Mouse (Mus musculus): Measurements from ENCODE around the gene Usp49. TPM values are rescaled to one million over a fixed set of nuclear protein-coding genes. Genes with fewer than 3 reads are reported as not detected.

The Usp49 gene
- polyA plus RNA-seq, 1 experiment from 2014 or later: 9.5 TPM

DNA sequence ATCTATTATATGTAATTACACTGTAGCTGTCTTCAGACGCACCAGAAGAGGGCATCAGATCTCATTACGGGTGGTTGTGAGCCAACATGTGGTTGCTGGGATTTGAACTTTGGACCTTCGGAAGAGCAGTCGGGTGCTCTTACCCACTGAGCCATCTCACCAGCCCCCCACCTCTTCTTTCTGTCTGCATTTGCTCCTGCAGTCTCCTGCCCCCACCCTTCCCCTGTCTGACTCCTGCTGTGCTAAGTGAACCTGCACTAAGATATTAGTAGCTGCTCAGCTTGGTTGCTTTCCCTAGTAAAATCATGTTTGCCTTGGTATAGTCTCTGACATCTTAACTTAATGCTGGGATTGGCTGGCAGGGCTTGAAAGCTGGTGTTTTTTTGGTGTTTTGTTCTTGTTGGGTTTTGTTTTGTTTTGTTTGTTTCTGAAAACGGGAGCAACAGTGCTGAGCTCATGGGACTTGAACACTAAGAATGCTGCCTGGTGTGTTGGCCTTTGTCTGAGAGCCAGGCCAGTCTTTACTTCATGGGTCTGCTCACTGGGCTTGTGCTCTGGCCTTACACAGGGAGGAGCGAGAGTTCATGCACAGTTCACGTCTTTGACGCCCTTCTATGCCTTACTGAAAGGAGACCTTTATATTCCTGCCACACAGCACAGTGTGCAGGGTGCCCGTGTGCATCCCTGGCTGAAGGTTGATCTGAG, 32.7 kb downstream of the Usp49 start:
- Histone ChIP-seq H3K4me3 (no peak overlapping the region), H3K27me3 (replicated peaks) (no peaks in the 10 kb centered on the region), H3K9ac (no peak overlapping the region), H3K27ac (no peak overlapping the region), H3K36me3 (replicated peaks) (0 out of 2 replicates have a peak, but pooled peaks cover 3% of the 10 kb centered on the region), H3K9me3 (no peaks in the 10 kb centered on the region), H3K4me2 (no peak overlapping the region), H3K4me1 (0 out of 2 replicates have a peak, but pooled peaks cover 3% of the 10 kb centered on the region)
- no peak for ATAC-seq (replicated peaks)
- WGBS: 25% methylated on average over 9 of the region's 9 CpGs

DNA sequence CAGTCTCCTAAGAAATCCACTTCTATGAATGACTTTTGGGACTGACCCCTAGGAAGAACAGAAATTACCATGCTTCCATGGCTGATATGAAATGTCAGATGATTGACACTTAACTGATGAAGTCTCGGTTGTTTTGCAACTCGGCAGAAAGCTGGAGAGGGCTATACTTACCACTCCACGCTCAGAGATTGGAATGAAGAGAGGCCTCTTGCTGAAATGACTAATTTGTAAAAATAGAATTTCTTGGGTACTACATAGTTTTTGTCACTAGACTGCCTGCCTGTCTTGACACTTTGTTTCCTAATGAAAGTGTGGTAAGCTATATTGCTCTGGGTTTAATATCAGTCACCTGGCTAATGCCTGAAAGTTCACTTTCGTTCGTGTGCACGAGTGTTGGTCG, 34.0 kb downstream of the Usp49 start:
- no peak overlapping the region for H3K4me2 ChIP-seq
- peaks cover 9% of the 10 kb centered on the region; the same call in 1 of the 2 replicates for H3K4me1 ChIP-seq
- WGBS: 88% methylated on average over 7 of the region's 7 CpGs
- ATAC-seq (replicated peaks): no peak
- H3K27ac ChIP-seq: no peak overlapping the region
- H3K27me3 ChIP-seq (replicated peaks): no peaks in the 10 kb centered on the region
- no peaks in the 10 kb centered on the region for H3K9me3 ChIP-seq
- no peak overlapping the region for H3K4me3 ChIP-seq
- H3K36me3 ChIP-seq (replicated peaks): no peaks in the 10 kb centered on the region
- no peak overlapping the region for H3K9ac ChIP-seq

DNA sequence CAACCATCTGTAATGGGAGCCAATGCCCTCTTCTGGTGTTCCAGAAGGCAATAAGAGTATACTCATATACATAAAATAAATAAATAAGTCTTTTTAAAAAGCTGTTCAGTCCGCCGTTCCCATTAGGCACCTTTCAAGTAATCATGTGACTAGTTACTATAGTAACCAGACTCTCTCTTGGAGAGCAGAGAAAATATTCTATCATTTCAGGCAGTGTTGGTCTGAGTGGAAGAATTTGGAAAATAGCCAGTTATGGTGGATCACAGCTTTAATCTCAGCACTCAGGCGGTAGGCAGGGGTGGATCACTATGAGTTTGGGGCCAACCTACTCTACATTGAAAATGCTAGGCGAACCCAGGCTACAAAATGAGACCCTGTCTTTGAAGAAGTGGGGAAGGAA, 38.7 kb downstream of the Usp49 start:
- Histone ChIP-seq H3K4me2 (no peak overlapping the region), H3K36me3 (replicated peaks) (no peaks in the 10 kb centered on the region), H3K9me3 (no peaks in the 10 kb centered on the region), H3K4me1 (peaks cover 18% of the 10 kb centered on the region), H3K4me3 (no peak overlapping the region), H3K9ac (no peak overlapping the region), H3K27ac (0 out of 2 replicates have a peak overlapping the region, but pooled peaks have one; percentile 27), H3K27me3 (replicated peaks) (no peaks in the 10 kb centered on the region)
- peak; percentile 73 for ATAC-seq (replicated peaks)
- 39% methylated on average over 4 of the region's 4 CpGs for WGBS

DNA sequence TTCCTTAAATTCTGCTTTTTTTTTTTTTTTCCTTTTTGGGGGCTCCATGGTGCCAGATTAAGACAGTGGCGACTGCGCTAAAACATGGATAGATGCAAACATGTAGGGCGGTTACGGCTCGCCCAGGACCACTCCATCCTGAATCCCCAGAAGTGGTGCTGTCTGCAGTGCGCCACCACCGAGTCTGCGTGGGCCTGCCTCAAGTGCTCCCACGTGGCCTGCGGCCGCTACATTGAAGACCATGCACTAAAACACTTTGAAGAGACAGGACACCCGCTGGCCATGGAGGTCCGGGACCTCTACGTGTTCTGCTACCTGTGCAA, 41.5 kb downstream of the Usp49 start:
- Histone ChIP-seq H3K36me3 (replicated peaks) (peaks cover 7% of the 10 kb centered on the region; the same call in 1 of the 2 replicates), H3K4me1 (peaks cover 21% of the 10 kb centered on the region), H3K4me3 (peak overlapping the region; percentile 33), H3K9ac (0 out of 2 replicates have a peak overlapping the region, but pooled peaks have one; percentile 31), H3K9me3 (no peaks in the 10 kb centered on the region), H3K27me3 (replicated peaks) (no peaks in the 10 kb centered on the region), H3K27ac (no peak overlapping the region), H3K4me2 (peak overlapping the region; percentile 63)
- peak; percentile 43 for ATAC-seq (replicated peaks)
- 20% methylated on average over 14 of the region's 14 CpGs for WGBS

DNA sequence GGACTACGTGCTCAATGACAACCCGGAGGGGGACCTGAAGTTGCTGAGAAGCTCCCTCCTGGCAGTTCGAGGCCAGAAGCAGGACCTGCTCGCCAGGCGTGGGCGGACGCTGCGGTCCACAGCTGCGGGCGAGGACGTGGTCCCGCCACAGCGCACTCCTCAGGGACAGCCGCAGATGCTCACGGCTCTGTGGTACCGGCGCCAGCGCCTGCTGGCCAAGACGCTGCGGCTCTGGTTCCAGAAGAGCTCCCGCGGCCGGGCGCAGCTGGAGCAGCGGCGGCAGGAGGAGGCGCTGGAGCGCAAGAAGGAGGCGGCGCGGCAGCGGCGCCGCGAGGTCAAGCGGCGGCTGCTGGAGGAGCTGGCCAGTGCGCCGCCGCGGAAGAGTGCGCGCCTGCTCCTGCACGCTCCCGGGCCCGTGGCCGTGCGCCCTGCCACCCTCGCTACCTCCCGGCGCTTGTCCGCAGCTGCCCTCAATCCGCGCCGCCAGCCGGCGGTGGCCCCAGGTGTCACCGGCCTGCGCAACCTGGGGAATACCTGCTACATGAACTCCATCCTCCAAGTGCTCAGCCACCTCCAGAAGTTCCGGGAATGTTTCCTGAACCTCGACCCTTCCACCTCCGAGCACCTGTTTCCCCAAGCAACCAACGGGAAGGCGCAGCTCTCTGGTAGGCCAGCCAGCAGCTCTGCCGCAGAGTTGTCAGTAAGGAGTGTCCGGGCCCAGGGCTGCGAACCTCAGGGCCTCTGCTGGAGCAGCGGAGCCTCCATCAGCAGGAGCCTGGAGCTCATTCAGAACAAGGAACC, 42.0 kb downstream of the Usp49 start:
- no peak overlapping the region for H3K27ac ChIP-seq
- H3K4me2 ChIP-seq: peak overlapping the region; percentile 63
- no peaks in the 10 kb centered on the region for H3K9me3 ChIP-seq
- peak overlapping the region; percentile 31; the same call in 1 of the 2 replicates for H3K9ac ChIP-seq
- peaks cover 21% of the 10 kb centered on the region for H3K4me1 ChIP-seq
- H3K27me3 ChIP-seq (replicated peaks): no peaks in the 10 kb centered on the region
- H3K4me3 ChIP-seq: peak overlapping the region; percentile 33
- peak; percentile 51 for ATAC-seq (replicated peaks)
- WGBS: 5% methylated on average over 68 of the region's 68 CpGs
- H3K36me3 ChIP-seq (replicated peaks): peaks cover 7% of the 10 kb centered on the region; the same call in 1 of the 2 replicates

DNA sequence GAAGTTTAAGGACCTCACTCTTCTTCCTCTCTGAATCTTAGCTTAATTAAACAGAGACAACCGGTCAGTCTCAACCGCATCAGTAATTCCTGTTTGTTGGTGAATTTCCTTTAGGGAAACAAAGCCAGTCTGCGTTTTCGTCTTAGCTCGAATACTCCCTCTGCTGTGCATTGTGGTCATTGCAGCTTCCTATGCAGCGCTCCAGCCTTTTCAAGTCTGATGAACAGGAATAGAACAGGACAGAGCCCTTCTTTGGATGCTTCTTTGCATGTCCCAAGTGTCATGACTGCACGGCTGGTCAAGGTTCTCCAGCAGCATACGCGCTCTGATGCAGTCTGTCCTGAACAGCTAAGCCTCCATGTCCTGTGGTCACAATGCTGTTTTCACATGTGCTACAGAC, 46.1 kb downstream of the Usp49 start:
- peak overlapping the region; percentile 48; the same call in 1 of the 2 replicates for H3K27ac ChIP-seq
- no peak overlapping the region for H3K9ac ChIP-seq
- ATAC-seq (replicated peaks): 0 out of 2 replicates have a peak, but pooled peaks have one; percentile 41
- peaks cover 15% of the 10 kb centered on the region for H3K4me1 ChIP-seq
- no peaks in the 10 kb centered on the region for H3K9me3 ChIP-seq
- H3K27me3 ChIP-seq (replicated peaks): no peaks in the 10 kb centered on the region
- peaks cover 27% of the 10 kb centered on the region for H3K36me3 ChIP-seq (replicated peaks)
- no peak overlapping the region for H3K4me3 ChIP-seq
- no peak overlapping the region for H3K4me2 ChIP-seq
- 18% methylated on average over 9 of the region's 9 CpGs for WGBS

DNA sequence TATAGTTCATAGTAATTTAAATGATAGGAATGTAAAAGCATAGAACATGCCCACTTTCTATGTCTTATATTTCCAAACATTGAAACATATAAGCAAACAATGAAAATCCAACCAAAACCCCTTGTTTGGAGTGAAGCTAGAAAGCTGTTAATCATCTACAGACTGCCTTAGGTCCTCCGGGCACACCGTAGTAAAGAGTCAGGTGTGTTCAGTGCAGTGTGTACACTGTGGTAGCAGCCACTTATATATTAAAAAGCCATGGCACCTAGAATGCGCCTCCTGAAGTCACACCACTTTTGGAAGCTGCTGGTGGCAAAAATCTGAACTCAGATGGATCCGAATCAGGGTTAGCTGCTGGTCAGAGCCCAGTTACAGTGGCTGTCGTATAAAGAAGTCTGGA, 47.7 kb downstream of the Usp49 start:
- no peak for ATAC-seq (replicated peaks)
- Histone ChIP-seq H3K9me3 (no peaks in the 10 kb centered on the region), H3K4me1 (peaks cover 3% of the 10 kb centered on the region; the same call in 1 of the 2 replicates), H3K36me3 (replicated peaks) (peaks cover 40% of the 10 kb centered on the region), H3K4me3 (no peak overlapping the region), H3K27me3 (replicated peaks) (no peaks in the 10 kb centered on the region), H3K27ac (no peak overlapping the region), H3K9ac (no peak overlapping the region), H3K4me2 (no peak overlapping the region)
- 94% methylated on average over 5 of the region's 5 CpGs for WGBS

DNA sequence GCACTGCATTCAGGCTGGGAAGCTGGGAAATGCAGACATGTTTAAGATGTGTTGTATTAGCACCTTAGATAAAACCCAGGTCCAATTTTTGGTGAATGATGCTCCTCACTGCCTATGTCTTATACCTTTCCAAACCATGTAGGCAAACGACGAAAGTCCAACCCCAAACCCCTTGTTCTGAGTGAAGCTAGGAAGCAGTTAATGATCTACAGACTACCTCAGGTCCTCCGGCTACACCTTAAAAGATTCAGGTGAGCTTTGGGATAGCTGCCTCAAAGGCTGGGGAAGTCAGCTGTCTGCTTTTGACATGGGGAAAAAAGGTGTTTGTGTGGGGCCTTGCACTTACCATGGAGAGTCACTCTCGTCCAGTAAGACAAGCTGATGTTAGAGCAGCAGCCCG, 48.2 kb downstream of the Usp49 start:
- Histone ChIP-seq H3K4me3 (no peak overlapping the region), H3K4me1 (peaks cover 3% of the 10 kb centered on the region; the same call in 1 of the 2 replicates), H3K36me3 (replicated peaks) (peaks cover 42% of the 10 kb centered on the region), H3K9me3 (no peaks in the 10 kb centered on the region), H3K4me2 (no peak overlapping the region), H3K9ac (no peak overlapping the region), H3K27me3 (replicated peaks) (no peaks in the 10 kb centered on the region), H3K27ac (no peak overlapping the region)
- WGBS: 89% methylated on average over 5 of the region's 5 CpGs
- ATAC-seq (replicated peaks): no peak

DNA sequence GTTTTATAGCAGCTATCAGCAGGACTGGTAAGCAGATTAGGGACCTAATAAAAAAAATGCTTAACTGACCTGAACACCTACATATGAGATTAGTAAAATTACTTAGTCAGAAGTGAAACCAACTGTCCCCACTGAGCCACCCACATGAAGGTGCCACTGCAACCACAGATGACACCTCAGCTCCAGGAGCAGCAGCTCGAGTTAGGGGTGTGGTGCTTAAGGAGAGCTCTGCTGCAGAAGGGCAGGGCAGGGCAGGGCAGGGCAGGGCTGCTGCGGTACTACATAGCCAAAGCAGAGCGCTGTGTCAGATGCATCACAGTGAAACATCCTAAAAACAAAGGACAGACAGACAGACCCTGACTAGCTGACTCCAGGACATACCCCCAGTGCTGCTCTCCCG, 52.3 kb downstream of the Usp49 start:
- H3K36me3 ChIP-seq (replicated peaks): peaks cover 36% of the 10 kb centered on the region
- 90% methylated on average over 4 of the region's 4 CpGs for WGBS
- no peaks in the 10 kb centered on the region for H3K27me3 ChIP-seq (replicated peaks)

DNA sequence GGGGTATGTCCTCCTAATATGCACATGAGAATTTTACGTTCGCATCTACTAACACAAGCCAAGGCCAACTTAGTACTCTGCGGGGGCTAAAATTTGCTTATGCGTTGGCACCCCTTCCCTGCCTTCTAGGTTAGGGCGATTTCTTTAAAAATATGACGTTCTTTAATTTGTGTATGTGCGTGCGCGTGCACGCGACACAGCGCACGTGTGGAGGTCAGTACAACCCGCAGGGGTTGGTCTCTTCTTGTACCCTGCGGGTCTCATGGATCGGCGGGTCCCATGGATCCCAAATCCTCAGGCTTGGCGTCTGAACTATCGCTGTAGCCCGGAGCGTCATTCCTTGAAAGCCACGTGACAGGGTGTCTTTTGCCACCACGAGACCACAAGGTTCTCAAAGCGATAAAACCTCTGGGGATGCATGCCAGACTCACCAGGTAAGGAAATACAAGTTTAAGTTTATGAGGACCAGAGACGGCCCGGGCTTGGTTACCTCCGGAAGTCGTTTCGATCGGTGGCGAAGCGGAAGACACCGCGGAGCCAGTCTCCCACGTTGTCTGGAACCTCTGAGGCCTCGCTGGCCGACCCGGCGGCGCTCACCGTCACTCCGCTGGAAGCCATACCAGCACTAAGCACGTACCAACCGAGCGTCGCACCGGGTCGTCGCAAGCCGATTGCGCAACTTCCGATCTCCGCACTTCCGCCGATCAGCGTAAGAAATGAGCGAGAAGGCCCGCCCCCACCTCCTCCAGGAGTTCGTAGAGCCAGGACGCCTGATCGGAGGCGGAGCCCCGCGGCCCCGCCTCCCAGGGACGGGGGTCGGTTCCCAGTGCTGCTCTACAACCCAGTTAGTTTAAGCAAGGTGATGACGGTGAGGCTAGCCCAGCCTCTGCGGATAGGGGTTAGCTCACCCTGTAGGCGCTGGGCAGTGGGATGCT, 57.2 kb downstream of the Usp49 start:
- under 1% methylated on average over 70 of the region's 70 CpGs for WGBS

More for the DNA sequence above, 52.3 kb downstream of the Usp49 start:
- H3K9ac ChIP-seq: no peak overlapping the region
- no peak overlapping the region for H3K4me2 ChIP-seq
- no peaks in the 10 kb centered on the region for H3K9me3 ChIP-seq
- no peak overlapping the region for H3K27ac ChIP-seq
- ATAC-seq (replicated peaks): no peak
- H3K4me3 ChIP-seq: no peak overlapping the region
- H3K4me1 ChIP-seq: peaks cover 14% of the 10 kb centered on the region

DNA sequence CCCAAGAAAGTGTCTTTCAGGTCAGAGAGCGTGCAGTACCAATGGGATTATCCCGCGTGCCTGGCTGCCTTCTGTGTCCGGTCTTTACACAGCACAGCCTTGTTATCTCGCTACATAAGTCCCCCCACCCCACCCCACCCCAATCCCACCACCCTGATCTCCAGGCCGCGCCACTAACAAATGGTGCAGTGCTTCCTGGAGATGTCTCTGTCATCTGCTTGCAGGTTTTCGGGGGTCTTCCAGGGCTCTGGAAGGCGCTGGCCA, 57.8 kb downstream of the Usp49 start, which contains the start of gene Tomm6:
Gene Tomm6, minus strand, starts transcription at position 43 of the 264 bp plus-strand sequence.
- Histone ChIP-seq H3K27me3 (replicated peaks) (no peaks in the 10 kb centered on the region), H3K4me2 (peak within 1 kb of the TSS; percentile 93)

More for the DNA sequence above, 57.2 kb downstream of the Usp49 start:
- Histone ChIP-seq H3K27me3 (replicated peaks) (no peaks in the 10 kb centered on the region), H3K4me3 (peak overlapping the region; percentile 77), H3K36me3 (replicated peaks) (peaks cover 8% of the 10 kb centered on the region), H3K27ac (peak overlapping the region; percentile 82), H3K4me1 (peaks cover 25% of the 10 kb centered on the region), H3K4me2 (peak overlapping the region; percentile 93), H3K9me3 (no peaks in the 10 kb centered on the region), H3K9ac (peak overlapping the region; percentile 84)
- ATAC-seq (replicated peaks): peak; percentile 91

More for the DNA sequence above, 57.8 kb downstream of the Usp49 start, which contains the start of gene Tomm6:
- Histone ChIP-seq H3K27ac (peak within 1 kb of the TSS; percentile 82), H3K4me3 (peak within 1 kb of the TSS; percentile 77), H3K9ac (peak within 1 kb of the TSS; percentile 84), H3K9me3 (no peaks in the 10 kb centered on the region), H3K36me3 (replicated peaks) (peaks cover 2% of the 10 kb centered on the region), H3K4me1 (peaks cover 25% of the 10 kb centered on the region)
- WGBS: under 1% methylated on average over 9 of the region's 9 CpGs
- no peak for ATAC-seq (replicated peaks)

Data from midbrain, embryonic 15.5 days (tissue).